Mouse (Mus musculus) CH12.LX (cell line): ENCODE measurements around the gene Mybphl. TPM values are rescaled to one million over a fixed set of nuclear protein-coding genes. Genes with fewer than 3 reads are reported as not detected.

Experiments used
- polyA plus RNA-seq: library from polyadenylated mRNA; unstranded; fragments of >175 nt; gene quantifications from 2 replicates; pipeline ENCODE4 v1.2.1, GENCODE M21; 2012; ENCODE audit warnings: low read depth; ENCODE audit not compliant: insufficient read length
- total RNA-seq, 2 experiments: library from RNA; depleted of rRNA; stranded (reverse); fragments of 300-350 nt in 1 of 2; fragments of >200 nt in 1 of 2; gene quantifications; 2 replicates each; pipeline ENCODE4 v1.2.3; 2012 to 2014

Gene Mybphl
- total and polyA plus RNA-seq, 3 experiments = not detected

Other genes with a start within 250 kb of the Mybphl start
- 54.1 and 59.8 TPM in 2 replicates for gene Gnai3, start 218.8 kb upstream of the Mybphl start, total RNA-seq (2012; rRNA removed)
- gene Gnai3, start 218.8 kb upstream of the Mybphl start, total RNA-seq (2014; rRNA removed) = 145 and 159 TPM in 2 replicates
- 78.7 and 82.4 TPM in 2 replicates for gene Gnai3, start 218.8 kb upstream of the Mybphl start, polyA plus RNA-seq
- gene Gpr61, start 210.0 kb upstream of the Mybphl start, total RNA-seq (2012; rRNA removed) = 0.04 TPM in 1 of 2 replicates, not detected in the other
- not detected in 2 replicates for gene Gpr61, start 210.0 kb upstream of the Mybphl start, total RNA-seq (2014; rRNA removed)
- gene Gpr61, start 210.0 kb upstream of the Mybphl start, polyA plus RNA-seq = 0.27 and 0.33 TPM in 2 replicates
- 0.59 and 0.76 TPM in 2 replicates for gene Amigo1, start 178.6 kb upstream of the Mybphl start, total RNA-seq (2012; rRNA removed)
- 0.07 and 0.21 TPM in 2 replicates for gene Amigo1, start 178.6 kb upstream of the Mybphl start, total RNA-seq (2014; rRNA removed)
- 0.12 TPM in 1 of 2 replicates, not detected in the other for gene Amigo1, start 178.6 kb upstream of the Mybphl start, polyA plus RNA-seq
- 2.4 and 2.6 TPM in 2 replicates for gene Cyb561d1, start 163.7 kb upstream of the Mybphl start, total RNA-seq (2012; rRNA removed)
- 2.0 and 2.2 TPM in 2 replicates for gene Cyb561d1, start 163.7 kb upstream of the Mybphl start, total RNA-seq (2014; rRNA removed)
- 4.0 and 4.1 TPM in 2 replicates for gene Cyb561d1, start 163.7 kb upstream of the Mybphl start, polyA plus RNA-seq
- 4.2 and 4.5 TPM in 2 replicates for gene Atxn7l2, start 154.0 kb upstream of the Mybphl start, total RNA-seq (2012; rRNA removed)
- 3.4 and 3.8 TPM in 2 replicates for gene Atxn7l2, start 154.0 kb upstream of the Mybphl start, total RNA-seq (2014; rRNA removed)
- 10.7 and 13.3 TPM in 2 replicates for gene Atxn7l2, start 154.0 kb upstream of the Mybphl start, polyA plus RNA-seq
- gene Sypl2, start 138.3 kb upstream of the Mybphl start, total RNA-seq (2012; rRNA removed) = not detected in 2 replicates
- gene Sypl2, start 138.3 kb upstream of the Mybphl start, total RNA-seq (2014; rRNA removed) = not detected in 2 replicates
- gene Sypl2, start 138.3 kb upstream of the Mybphl start, polyA plus RNA-seq = not detected in 2 replicates
- 245 and 297 TPM in 2 replicates for gene Psma5, start 108.0 kb upstream of the Mybphl start, total RNA-seq (2012; rRNA removed)
- 341 and 378 TPM in 2 replicates for gene Psma5, start 108.0 kb upstream of the Mybphl start, total RNA-seq (2014; rRNA removed)
- 251 and 264 TPM in 2 replicates for gene Psma5, start 108.0 kb upstream of the Mybphl start, polyA plus RNA-seq
- 0.50 and 1.2 TPM in 2 replicates for gene Sort1, start 80.8 kb upstream of the Mybphl start, total RNA-seq (2012; rRNA removed)
- gene Sort1, start 80.8 kb upstream of the Mybphl start, total RNA-seq (2014; rRNA removed) = 0.15 and 0.31 TPM in 2 replicates
- 0.52 and 0.90 TPM in 2 replicates for gene Sort1, start 80.8 kb upstream of the Mybphl start, polyA plus RNA-seq
- 76.2 and 89.1 TPM in 2 replicates for gene Psrc1, start 18.9 kb downstream of the Mybphl start, total RNA-seq (2012; rRNA removed)
- gene Psrc1, start 18.9 kb downstream of the Mybphl start, total RNA-seq (2014; rRNA removed) = 105 and 106 TPM in 2 replicates
- 101 and 108 TPM in 2 replicates for gene Psrc1, start 18.9 kb downstream of the Mybphl start, polyA plus RNA-seq
- not detected in 2 replicates for gene Celsr2, start 50.6 kb downstream of the Mybphl start, total RNA-seq (2012; rRNA removed)
- not detected in 2 replicates for gene Celsr2, start 50.6 kb downstream of the Mybphl start, total RNA-seq (2014; rRNA removed)
- not detected in 2 replicates for gene Celsr2, start 50.6 kb downstream of the Mybphl start, polyA plus RNA-seq
- gene Sars, start 80.3 kb downstream of the Mybphl start, total RNA-seq (2012; rRNA removed) = 255 and 373 TPM in 2 replicates
- gene Sars, start 80.3 kb downstream of the Mybphl start, total RNA-seq (2014; rRNA removed) = 377 and 422 TPM in 2 replicates
- gene Sars, start 80.3 kb downstream of the Mybphl start, polyA plus RNA-seq = 394 and 470 TPM in 2 replicates
- gene 1700013F07Rik, start 169.2 kb downstream of the Mybphl start, total RNA-seq (2012; rRNA removed) = 2.5 TPM in 1 of 2 replicates, not detected in the other
- 0.38 TPM in 1 of 2 replicates, not detected in the other for gene 1700013F07Rik, start 169.2 kb downstream of the Mybphl start, total RNA-seq (2014; rRNA removed)
- gene 1700013F07Rik, start 169.2 kb downstream of the Mybphl start, polyA plus RNA-seq = 0.94 TPM in 1 of 2 replicates, not detected in the other
- 0.13 and 0.17 TPM in 2 replicates for gene 5330417C22Rik, start 171.6 kb downstream of the Mybphl start, total RNA-seq (2012; rRNA removed)
- gene 5330417C22Rik, start 171.6 kb downstream of the Mybphl start, total RNA-seq (2014; rRNA removed) = 0.05 TPM in 1 of 2 replicates, not detected in the other
- gene 5330417C22Rik, start 171.6 kb downstream of the Mybphl start, polyA plus RNA-seq = 0.26 and 0.27 TPM in 2 replicates
- gene Tmem167b, start 197.6 kb downstream of the Mybphl start, total RNA-seq (2012; rRNA removed) = 11.3 and 12.0 TPM in 2 replicates
- gene Tmem167b, start 197.6 kb downstream of the Mybphl start, total RNA-seq (2014; rRNA removed) = 18.4 and 18.7 TPM in 2 replicates
- gene Tmem167b, start 197.6 kb downstream of the Mybphl start, polyA plus RNA-seq = 13.1 and 14.4 TPM in 2 replicates
- gene Taf13, start 206.8 kb downstream of the Mybphl start, total RNA-seq (2012; rRNA removed) = 9.6 and 10.0 TPM in 2 replicates
- 10.3 and 12.0 TPM in 2 replicates for gene Taf13, start 206.8 kb downstream of the Mybphl start, total RNA-seq (2014; rRNA removed)
- 19.7 and 20.9 TPM in 2 replicates for gene Taf13, start 206.8 kb downstream of the Mybphl start, polyA plus RNA-seq
- 2.2 and 2.4 TPM in 2 replicates for gene Wdr47, start 226.4 kb downstream of the Mybphl start, total RNA-seq (2012; rRNA removed)
- gene Wdr47, start 226.4 kb downstream of the Mybphl start, total RNA-seq (2014; rRNA removed) = 1.7 and 2.7 TPM in 2 replicates
- 2.7 and 4.6 TPM in 2 replicates for gene Wdr47, start 226.4 kb downstream of the Mybphl start, polyA plus RNA-seq